In the genomic region with DNA sequence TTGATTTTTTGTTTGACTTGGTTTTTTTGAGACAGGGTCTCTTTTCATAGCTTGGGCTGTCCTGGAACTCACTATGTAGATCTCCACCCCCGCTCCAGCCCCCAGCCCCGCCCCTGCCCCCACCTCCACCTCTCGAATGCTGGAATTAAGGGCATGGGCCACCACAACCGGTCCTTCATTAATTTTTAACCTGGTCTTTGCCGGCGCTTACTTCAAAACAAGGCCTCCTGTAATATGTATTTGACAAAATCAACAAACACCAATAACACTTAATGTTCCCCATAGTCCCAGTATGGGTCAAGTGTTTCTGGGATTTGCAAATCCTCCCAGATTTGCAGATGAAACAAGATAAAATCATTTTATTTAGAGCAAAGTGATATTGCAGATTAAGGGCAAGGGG, we compare ENCODE assay signal across 25 mouse cellular contexts. TPM values are rescaled to one million over a fixed set of nuclear protein-coding genes. Genes with fewer than 3 reads are reported as not detected.
DNase-seq lines count a peak whose midpoint lies in the region; ATAC-seq and TF ChIP-seq lines count a peak whose summit lies in the region.
"Had no signal": no experiment of that assay in that cellular context is flagged by ENCODE, and none has a peak within 500 bp of the region (broad histone marks: within the 10 kb centered on the region; RNA-seq: fewer than 3 reads in every experiment).

No protein-coding gene starts in this region.

- TF ChIP-seq POLR2A in ES-Bruce4 (IDR thresholded peaks at IDR 0.05; ENCODE audit: insufficient read depth, low read length): no peak

- DNase-seq in kidney, adult 9 months: peak; percentile 75
- DNase-seq in kidney, postnatal 25 days: peak; percentile 49 to 72
- no peak for DNase-seq in thymus, postnatal 14 days
- DNase-seq: adrenal gland, postnatal 14 days; cerebellum, adult 11-12 months; cerebellum, adult 9-10 months; cerebellum, postnatal 25 days; gastrocnemius, postnatal 36 days; heart, adult 11 months; heart, postnatal 4 days had no signal

- no peaks in the 10 kb centered on the region for H3K4me1 ChIP-seq in kidney, embryonic 14.5 days (ENCODE audit: control insufficient read depth, insufficient read depth, low read length)
- peaks cover 72% of the 10 kb centered on the region for H3K4me1 ChIP-seq in E14TG2a.4 (replicated peaks; ENCODE audit: low read depth, low read length)
- H3K4me1 ChIP-seq in ES-Bruce4 (ENCODE audit: control insufficient read depth, insufficient read depth, low read length): peaks cover 14% of the 10 kb centered on the region

- H3K9ac ChIP-seq in kidney, embryonic 14.5 days (ENCODE audit: low read depth, low read length): no peak overlapping the region
- H3K9ac ChIP-seq in ES-Bruce4 (ENCODE audit: low read depth, poor library complexity, severe bottlenecking): 0 out of 2 replicates have a peak overlapping the region, but pooled peaks have one; percentile 34
- H3K9ac ChIP-seq: embryonic facial prominence, embryonic 12.5 days; forebrain, embryonic 15.5 days; heart, embryonic 13.5 days; hindbrain, embryonic 12.5 days had no signal

- no peak overlapping the region for H3K4me3 ChIP-seq in kidney, embryonic 14.5 days (ENCODE audit: low read length)
- H3K4me3 ChIP-seq in E14TG2a.4 (replicated peaks; ENCODE audit: low read length) (peak overlapping the region; percentile 74), ES-Bruce4 (ENCODE audit: low read depth, low read length) (no peak overlapping the region)
- H3K4me3 ChIP-seq: embryonic facial prominence, embryonic 12.5 days; forebrain, embryonic 15.5 days; heart, embryonic 13.5 days; hindbrain, embryonic 12.5 days had no signal

- H3K4me2 ChIP-seq in kidney, embryonic 14.5 days (replicated peaks; ENCODE audit: low read depth, low read length): no peak overlapping the region
- H3K4me2 ChIP-seq: embryonic facial prominence, embryonic 12.5 days; forebrain, embryonic 15.5 days; heart, embryonic 13.5 days; hindbrain, embryonic 12.5 days had no signal

- H3K9me3 ChIP-seq in kidney, embryonic 14.5 days (ENCODE audit: control insufficient read depth, low read length): no peaks in the 10 kb centered on the region
- H3K9me3 ChIP-seq in E14TG2a.4 (ENCODE audit: low read length): peaks cover 13% of the 10 kb centered on the region
- H3K9me3 ChIP-seq in ES-Bruce4 (replicated peaks; ENCODE audit: control insufficient read depth, insufficient read depth, low read length, poor library complexity, severe bottlenecking): peaks cover 3% of the 10 kb centered on the region
- H3K9me3 ChIP-seq: embryonic facial prominence, embryonic 12.5 days; forebrain, embryonic 15.5 days; heart, embryonic 13.5 days; hindbrain, embryonic 12.5 days had no signal

- no peak for TF ChIP-seq CTCF in E14TG2a.4 (conservative IDR thresholded peaks at IDR 0.05; ENCODE audit: low read length)
- TF ChIP-seq CTCF in ES-Bruce4 (IDR thresholded peaks at IDR 0.05; ENCODE audit: low read depth, low read length): no peak

- no peaks in the 10 kb centered on the region for H3K27me3 ChIP-seq in kidney, embryonic 14.5 days (ENCODE audit: control insufficient read depth, insufficient read depth, low read length)
- H3K27me3 ChIP-seq in E14TG2a.4 (ENCODE audit: insufficient read depth, low read length) (no peaks in the 10 kb centered on the region), ES-Bruce4 (ENCODE audit: control insufficient read depth, insufficient read depth, low read length, poor library complexity, severe bottlenecking) (no peaks in the 10 kb centered on the region)
- H3K27me3 ChIP-seq: forebrain, embryonic 15.5 days; Patski had no signal

- no peak for ATAC-seq in kidney, embryonic 14.5 days (ENCODE audit: low FRiP score, low TSS enrichment)
- no peak for ATAC-seq in megakaryocyte progenitor cell, adult 5-6 weeks (replicated peaks; ENCODE audit: poor library complexity)
- ATAC-seq: activated CD4-positive, CD25-positive, alpha-beta regulatory T cell, adult 4 months; forebrain, embryonic 15.5 days; Patski had no signal

- no peak for TF ChIP-seq EP300 in ES-Bruce4 (IDR thresholded peaks at IDR 0.05; ENCODE audit: insufficient read depth, low read depth, low read length)

- no peaks in the 10 kb centered on the region for H3K36me3 ChIP-seq in kidney, embryonic 14.5 days (ENCODE audit: control insufficient read depth, insufficient read depth, low read length)
- H3K36me3 ChIP-seq in E14TG2a.4 (ENCODE audit: insufficient read depth, low read length) (peaks cover 1% of the 10 kb centered on the region; the same call in 1 of the 2 replicates), ES-Bruce4 (ENCODE audit: control insufficient read depth, insufficient read depth, low read length, poor library complexity, severe bottlenecking) (no peaks in the 10 kb centered on the region)
- H3K36me3 ChIP-seq: embryonic facial prominence, embryonic 12.5 days; forebrain, embryonic 15.5 days; heart, embryonic 13.5 days; hindbrain, embryonic 12.5 days had no signal

- 44% methylated on average over 6 of the region's 6 CpGs for WGBS in kidney, embryonic 14.5 days

- no peak overlapping the region for H3K27ac ChIP-seq in kidney, embryonic 14.5 days (ENCODE audit: low read depth, low read length)
- H3K27ac ChIP-seq in ES-Bruce4 (ENCODE audit: insufficient read depth, low read length): peak overlapping the region; percentile 100
- H3K27ac ChIP-seq: embryonic facial prominence, embryonic 12.5 days; forebrain, embryonic 15.5 days; heart, embryonic 13.5 days; hindbrain, embryonic 12.5 days had no signal

RNA-seq across cellular contexts. Expression of gene Fam25c, which starts 5.0 kb away (rescaled TPM):
- not detected in 2 replicates for polyA plus RNA-seq in kidney, embryonic 14.5 days (2014; fragmentation: Nextera tagmentation; extraction: Ambion mirVana)
- polyA plus RNA-seq in ES-Bruce4 (2011; ENCODE audit: insufficient read depth, insufficient read length, low read depth, missing spikeins): 3.5 and 5.7 TPM in 2 replicates
- total RNA-seq in megakaryocyte progenitor cell, adult 5-6 weeks (2015): not detected in 2 replicates
- total RNA-seq in megakaryocyte progenitor cell, adult 5-6 weeks (2017): not detected in 2 replicates
- total RNA-seq: adrenal gland, adult 18-20 months; gastrocnemius, adult 8-10 months; gastrocnemius, postnatal 36 days; heart, postnatal 4 days had no signal
- polyA plus RNA-seq: activated CD4-positive, CD25-positive, alpha-beta regulatory T cell, adult 4 months; cortical plate, adult 2 months; embryonic facial prominence, embryonic 12.5 days; forebrain, embryonic 11.5 days; forebrain, embryonic 15.5 days; heart, embryonic 13.5 days; heart, postnatal 0 days; hindbrain, embryonic 12.5 days; Patski had no signal

RNA-seq across cellular contexts. Expression of gene Sncg, which starts 14.3 kb away (rescaled TPM):
- polyA plus RNA-seq in kidney, embryonic 14.5 days (2014; fragmentation: Nextera tagmentation; extraction: Ambion mirVana): 7.5 and 10.0 TPM in 2 replicates
- polyA plus RNA-seq in ES-Bruce4 (2011; ENCODE audit: insufficient read depth, insufficient read length, low read depth, missing spikeins): 2.2 and 3.2 TPM in 2 replicates
- not detected in 2 replicates for total RNA-seq in megakaryocyte progenitor cell, adult 5-6 weeks (2015)
- total RNA-seq in megakaryocyte progenitor cell, adult 5-6 weeks (2017): not detected in 2 replicates
- polyA plus RNA-seq: activated CD4-positive, CD25-positive, alpha-beta regulatory T cell, adult 4 months; Patski had no signal

RNA-seq across cellular contexts. Expression of gene Mmrn2, which starts 15.0 kb away (rescaled TPM):
- polyA plus RNA-seq in kidney, embryonic 14.5 days (2014; fragmentation: Nextera tagmentation; extraction: Ambion mirVana): 7.9 and 12.1 TPM in 2 replicates
- 1.3 and 1.7 TPM in 2 replicates for polyA plus RNA-seq in ES-Bruce4 (2011; ENCODE audit: insufficient read depth, insufficient read length, low read depth, missing spikeins)
- total RNA-seq in megakaryocyte progenitor cell, adult 5-6 weeks (2015): not detected in 2 replicates
- not detected in 2 replicates for total RNA-seq in megakaryocyte progenitor cell, adult 5-6 weeks (2017)
- polyA plus RNA-seq: activated CD4-positive, CD25-positive, alpha-beta regulatory T cell, adult 4 months had no signal

RNA-seq across cellular contexts. Expression of gene Glud1, which starts 49.7 kb away (rescaled TPM):
- 77.3 and 112 TPM in 2 replicates for polyA plus RNA-seq in kidney, embryonic 14.5 days (2014; fragmentation: Nextera tagmentation; extraction: Ambion mirVana)
- 285 and 305 TPM in 2 replicates for polyA plus RNA-seq in ES-Bruce4 (2011; ENCODE audit: insufficient read depth, insufficient read length, low read depth, missing spikeins)
- 182 and 187 TPM in 2 replicates for total RNA-seq in megakaryocyte progenitor cell, adult 5-6 weeks (2015)
- 118 and 134 TPM in 2 replicates for total RNA-seq in megakaryocyte progenitor cell, adult 5-6 weeks (2017)

RNA-seq across cellular contexts. Expression of gene Shld2, which starts 50.0 kb away (rescaled TPM):
- polyA plus RNA-seq in kidney, embryonic 14.5 days (2014; fragmentation: Nextera tagmentation; extraction: Ambion mirVana): 9.3 and 10.1 TPM in 2 replicates
- 26.7 and 32.5 TPM in 2 replicates for polyA plus RNA-seq in ES-Bruce4 (2011; ENCODE audit: insufficient read depth, insufficient read length, low read depth, missing spikeins)
- total RNA-seq in megakaryocyte progenitor cell, adult 5-6 weeks (2015): 7.9 and 13.2 TPM in 2 replicates
- total RNA-seq in megakaryocyte progenitor cell, adult 5-6 weeks (2017): 13.3 and 14.2 TPM in 2 replicates
